Mouse (Mus musculus) adrenal gland, postnatal 10 days (tissue): ENCODE results near the gene Stxbp4. TPM values are rescaled to one million over a fixed set of nuclear protein-coding genes. Genes with fewer than 3 reads are reported as not detected.

Experiments
- DNase-seq: peaks from one replicate; pipeline ENCODE4 v3.0.0; 2021; ENCODE audit warnings: mixed read lengths
- long read RNA-seq, 2 experiments: library from polyadenylated mRNA; stranded (forward); transcript quantifications; one replicate each; pipeline ENCODE4 v2.0.0; 2021
- total RNA-seq, 2 experiments: library from RNA; stranded (reverse); gene quantifications; 2 replicates each; pipeline ENCODE4 v1.2.3; 2021

Gene Stxbp4
- total RNA-seq, result 1 to 10 TPM; 6.4 to 9.1 TPM
- long read RNA-seq, experiment 1, full-length matches to known transcripts, result 2 of 4 reads
- long read RNA-seq, experiment 1, partial matches to known transcripts, result 0 of 4 reads
- long read RNA-seq, experiment 1, other reads (novel, unspliced or antisense), result 2 of 4 reads
- long read RNA-seq, experiment 2, partial matches to known transcripts, result 0 of 1 reads
- long read RNA-seq, experiment 2, other reads (novel, unspliced or antisense), result 1 of 1 reads

DNA sequence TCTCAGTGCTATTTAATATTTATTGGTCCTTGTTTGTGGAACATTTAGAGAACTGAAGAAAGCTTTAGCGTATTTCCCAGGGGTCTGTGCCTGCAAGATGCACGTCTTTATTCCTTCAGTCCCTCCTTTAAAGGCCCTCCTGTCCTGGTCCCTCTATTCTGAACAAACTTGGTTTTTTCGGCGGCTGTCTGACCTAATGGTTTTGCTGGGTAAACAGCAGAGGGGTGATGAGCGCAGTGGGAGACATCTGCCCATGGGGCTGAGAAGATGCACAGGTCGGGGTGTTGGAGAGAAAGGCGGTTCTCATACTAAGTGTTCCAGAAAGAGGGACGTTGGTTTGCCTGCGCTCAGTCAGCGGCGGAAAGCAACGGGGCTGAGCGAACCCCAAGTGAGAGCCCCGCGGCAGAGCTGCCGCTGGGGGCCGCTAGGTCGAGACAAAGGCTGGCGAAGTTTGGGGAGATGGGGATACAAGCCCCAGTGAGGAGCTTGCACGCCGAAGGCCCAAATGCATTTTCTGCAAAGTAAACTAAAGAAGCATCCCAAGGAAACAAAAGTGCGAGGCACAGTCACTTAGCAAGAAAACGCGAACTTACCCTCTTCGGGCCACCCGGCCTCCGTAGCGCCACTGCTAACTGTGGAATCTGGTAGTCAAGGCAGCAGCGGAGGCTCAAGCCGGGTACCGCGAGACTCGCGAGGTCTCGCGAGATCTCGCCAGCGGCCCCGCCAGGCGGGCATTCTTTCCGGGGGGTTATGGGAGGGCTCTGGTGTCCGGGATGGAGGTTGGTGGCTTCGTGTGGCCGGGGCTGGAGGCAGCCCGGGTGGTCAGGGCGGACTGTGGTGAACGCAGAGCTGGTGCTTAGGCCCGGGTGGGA is at the start of gene Stxbp4, which contains the start of gene Cox11:
Gene Stxbp4 (minus strand): TSS at position 645 of the 872 bp plus-strand sequence.
Gene Cox11 (plus strand): TSS at position 734 of the 872 bp plus-strand sequence.
- peak; percentile 96 for DNase-seq

- DNase-seq, result no peak
Measured at GRCm38 (mm10) chr11:90687040-90687439, 49.2 kb upstream of the Stxbp4 start.

DNA sequence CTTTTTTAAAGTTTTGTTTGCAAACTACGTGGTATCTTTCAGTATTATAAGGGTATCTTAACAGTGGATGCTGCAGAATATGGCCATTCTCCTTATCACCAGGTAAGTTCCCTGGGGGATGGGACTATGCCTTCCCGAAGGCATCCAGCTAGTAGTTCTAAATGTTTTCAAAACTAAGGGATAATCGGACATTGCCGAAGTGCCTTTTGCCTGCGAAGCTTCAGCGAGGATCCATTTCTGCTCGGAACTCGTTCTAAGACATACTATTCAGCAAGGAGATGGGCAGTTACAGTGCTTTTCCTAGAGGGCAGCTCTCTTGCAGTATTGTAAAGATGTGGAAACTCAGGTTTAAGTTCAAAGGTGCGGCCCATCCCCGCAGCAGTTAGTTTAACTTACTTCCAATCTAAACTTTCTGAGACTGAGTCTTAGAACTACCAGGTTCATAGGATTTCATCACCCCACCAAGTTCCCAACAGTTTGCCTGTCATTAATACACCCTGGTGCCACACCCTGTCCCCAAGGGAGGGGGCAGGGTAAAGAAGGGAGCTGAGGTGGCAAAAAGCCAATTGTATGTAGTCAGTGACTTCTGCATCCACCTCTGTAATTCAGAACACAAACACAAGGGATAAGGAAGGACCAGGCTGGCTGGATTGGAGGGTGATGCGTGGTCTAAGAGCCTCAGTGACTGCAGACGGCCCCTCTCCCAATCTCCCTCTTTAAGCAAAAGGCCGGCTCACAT is 48.6 kb upstream of the Stxbp4 start:
- no peak for DNase-seq

DNA sequence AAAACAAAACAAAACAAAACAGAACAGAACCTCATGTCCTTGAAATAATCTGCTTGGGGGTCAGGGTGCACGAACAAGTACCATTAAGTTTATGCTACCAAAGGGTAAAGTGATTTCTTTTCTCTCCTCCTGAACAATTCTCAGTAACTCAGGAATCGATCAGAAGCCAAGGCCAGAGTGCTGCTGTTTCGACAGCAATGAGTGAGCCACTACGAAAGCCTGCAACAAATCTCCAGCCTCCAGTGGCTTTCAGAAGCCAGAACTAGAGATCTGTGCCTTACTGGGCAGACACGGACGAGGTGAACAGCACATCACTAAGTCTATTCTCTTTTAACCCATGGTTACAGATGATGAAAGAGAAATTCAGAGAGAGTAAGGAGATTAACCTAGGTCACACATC is 47.3 kb upstream of the Stxbp4 start:
- no peak for DNase-seq

DNA sequence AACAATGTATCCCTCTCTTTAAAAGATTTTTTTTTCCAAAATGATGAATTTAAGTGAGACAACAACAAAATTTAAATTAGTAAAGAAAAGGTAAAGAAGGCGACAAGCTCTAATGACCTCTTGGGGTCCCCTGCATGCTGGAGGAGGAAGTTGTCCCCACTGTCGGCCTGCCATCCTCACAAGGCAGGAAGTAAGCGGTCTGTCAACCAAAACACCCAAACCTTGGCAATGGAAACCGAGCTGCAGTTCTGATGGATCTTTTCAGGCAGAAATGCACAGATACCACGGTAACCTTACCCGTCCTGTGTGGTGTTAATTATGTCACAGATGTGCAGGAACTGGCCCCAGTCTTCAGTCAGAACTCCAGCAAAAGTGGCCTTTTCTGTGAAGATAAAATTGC is 46.9 kb upstream of the Stxbp4 start:
- no peak for DNase-seq

DNA sequence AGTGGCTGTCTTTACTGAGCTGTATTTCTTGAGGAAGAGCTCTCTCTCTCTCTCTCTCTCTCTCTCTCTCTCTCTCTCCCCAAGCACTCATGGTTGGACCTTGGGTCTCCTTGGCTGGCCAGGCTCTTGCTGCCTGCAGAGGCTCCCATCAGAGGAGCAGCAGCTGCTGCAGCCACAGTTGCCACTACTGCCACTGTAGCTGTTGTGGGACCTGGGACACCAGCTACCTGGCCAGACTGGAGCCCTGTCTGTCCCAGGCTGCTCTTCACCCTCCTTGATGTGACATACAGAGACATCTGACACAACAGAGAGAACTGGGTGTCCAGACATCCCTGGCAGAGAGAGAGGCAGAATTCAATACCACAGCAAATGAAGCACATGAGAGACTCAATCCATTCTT is 43.3 kb upstream of the Stxbp4 start:
- DNase-seq, result no peak

GRCm38 (mm10) chr11:90678582-90678981 is 40.7 kb upstream of the Stxbp4 start:
- DNase-seq, result no peak

GRCm38 (mm10) chr11:90677771-90678288 is 39.9 kb upstream of the Stxbp4 start:
- DNase-seq, result no peak

- no peak for DNase-seq
Measured at GRCm38 (mm10) chr11:90677027-90677426, 39.1 kb upstream of the Stxbp4 start.

- no peak for DNase-seq
Measured at GRCm38 (mm10) chr11:90675479-90676110, 37.7 kb upstream of the Stxbp4 start.

GRCm38 (mm10) chr11:90667325-90667724 is 29.4 kb upstream of the Stxbp4 start:
- DNase-seq, result no peak

GRCm38 (mm10) chr11:90666916-90667315 is 29.0 kb upstream of the Stxbp4 start:
- DNase-seq, result no peak

GRCm38 (mm10) chr11:90666144-90666757 is 28.4 kb upstream of the Stxbp4 start:
- no peak for DNase-seq

DNA sequence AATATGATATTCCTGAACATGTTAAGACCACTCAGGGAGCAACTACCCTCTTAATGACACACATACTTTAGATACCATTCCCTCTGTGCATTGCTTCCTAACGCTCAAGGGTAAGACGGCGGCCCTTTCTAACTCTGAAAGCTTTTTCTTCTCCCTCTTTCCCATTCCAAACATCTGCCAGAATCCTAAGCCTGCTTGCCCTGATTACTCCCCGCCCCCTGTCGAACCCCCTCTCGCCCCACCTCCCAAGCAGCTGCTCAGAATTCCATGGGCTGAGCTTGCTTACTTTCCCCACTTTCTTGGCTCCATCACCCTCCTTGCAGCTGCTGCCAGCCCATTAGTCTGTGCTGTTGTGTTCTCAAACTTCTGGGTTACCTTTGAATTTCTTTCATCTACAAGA is 27.3 kb upstream of the Stxbp4 start:
- DNase-seq, result no peak

- no peak for DNase-seq
Measured at GRCm38 (mm10) chr11:90664345-90664986, 26.6 kb upstream of the Stxbp4 start.

- no peak for DNase-seq
Measured at GRCm38 (mm10) chr11:90663618-90664297, 25.9 kb upstream of the Stxbp4 start.

DNA sequence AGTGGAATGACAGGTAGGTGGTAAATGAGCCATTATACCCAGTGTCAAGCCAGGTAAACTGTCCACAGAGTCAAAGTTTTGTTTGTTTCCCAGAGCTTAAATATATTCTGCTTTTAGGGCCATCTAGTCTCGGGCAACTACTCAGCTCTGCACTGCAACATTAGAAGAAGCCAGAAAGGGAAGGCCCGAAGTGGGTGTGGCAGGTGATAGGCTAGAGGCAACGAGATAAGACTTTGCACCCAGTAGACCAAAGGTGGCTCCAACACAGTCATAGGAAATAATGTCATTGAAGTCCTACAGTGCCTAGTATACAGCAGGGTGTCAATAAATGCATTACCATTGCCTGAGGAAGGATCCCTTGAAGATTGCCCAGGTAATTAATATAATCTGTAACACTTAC is 25.2 kb upstream of the Stxbp4 start:
- no peak for DNase-seq

GRCm38 (mm10) chr11:90660662-90661061 is 22.8 kb upstream of the Stxbp4 start:
- no peak for DNase-seq

DNA sequence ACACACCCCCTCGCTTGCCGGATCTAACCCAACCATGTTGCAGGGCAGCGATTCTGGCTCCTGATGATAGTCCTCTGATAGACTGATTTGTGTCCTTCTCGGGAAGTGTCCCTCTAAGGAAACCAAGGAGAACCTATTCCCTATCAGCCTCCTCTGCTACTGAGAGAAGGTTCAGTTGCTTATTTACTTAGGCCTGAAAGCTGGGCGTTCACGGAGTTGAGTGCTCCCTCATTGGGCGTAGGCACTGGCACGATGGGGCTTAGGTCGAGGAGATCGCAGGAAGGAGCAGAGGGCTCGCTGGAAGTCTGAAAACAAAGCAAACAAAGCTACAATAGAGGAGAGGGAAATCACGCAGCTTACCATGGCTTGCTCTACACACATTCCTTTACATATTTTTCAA is 19.6 kb upstream of the Stxbp4 start:
- no peak for DNase-seq

- DNase-seq, result no peak
Measured at GRCm38 (mm10) chr11:90652603-90653002, 14.7 kb upstream of the Stxbp4 start.
